Mouse (Mus musculus): ENCODE results near the gene Myog. TPM values are rescaled to one million over a fixed set of nuclear protein-coding genes. Genes with fewer than 3 reads are reported as not detected.

Myog gene
- polyA plus RNA-seq, 1 experiment from 2014 or later: 13.1 TPM

- Histone ChIP-seq H3K4me2 (no peak overlapping the region), H3K4me3 (replicated peaks) (no peak overlapping the region), H3K9ac (no peak overlapping the region), H3K27ac (no peak overlapping the region), H3K9me3 (replicated peaks) (no peaks in the 10 kb centered on the region), H3K4me1 (peaks cover 13% of the 10 kb centered on the region), H3K27me3 (peaks cover 10% of the 10 kb centered on the region), H3K36me3 (no peaks in the 10 kb centered on the region; the same call in 1 of the 2 replicates)
- ATAC-seq (replicated peaks; ENCODE audit: low FRiP score): no peak
- WGBS: 88% methylated on average over 9 of the region's 9 CpGs
Observed at GRCm38 (mm10) chr1:134304940-134305339, 15.2 kb downstream of the Myog start.

GRCm38 (mm10) chr1:134307409-134307808 lies 17.6 kb downstream of the Myog start:
- no peak overlapping the region for H3K4me2 ChIP-seq

GRCm38 (mm10) chr1:134310291-134310690 lies 20.5 kb downstream of the Myog start:
- Histone ChIP-seq H3K4me1 (no peaks in the 10 kb centered on the region), H3K36me3 (no peaks in the 10 kb centered on the region), H3K9me3 (replicated peaks) (no peaks in the 10 kb centered on the region), H3K9ac (no peak overlapping the region), H3K27ac (no peak overlapping the region), H3K4me3 (replicated peaks) (no peak overlapping the region), H3K4me2 (no peak overlapping the region), H3K27me3 (no peaks in the 10 kb centered on the region)
- ATAC-seq (replicated peaks; ENCODE audit: low FRiP score): no peak
- WGBS: 70% methylated on average over 2 of the region's 2 CpGs

More at GRCm38 (mm10) chr1:134307409-134307808, 17.6 kb downstream of the Myog start:
- Histone ChIP-seq H3K4me1 (peaks cover 11% of the 10 kb centered on the region), H3K27ac (no peak overlapping the region), H3K4me3 (replicated peaks) (no peak overlapping the region), H3K27me3 (no peaks in the 10 kb centered on the region), H3K9ac (no peak overlapping the region), H3K36me3 (no peaks in the 10 kb centered on the region; the same call in 1 of the 2 replicates), H3K9me3 (replicated peaks) (no peaks in the 10 kb centered on the region)
- 64% methylated on average over 10 of the region's 10 CpGs for WGBS
- no peak for ATAC-seq (replicated peaks; ENCODE audit: low FRiP score)

- 92% methylated on average over 3 of the region's 3 CpGs for WGBS
- no peak for ATAC-seq (replicated peaks; ENCODE audit: low FRiP score)
- Histone ChIP-seq H3K27me3 (no peaks in the 10 kb centered on the region), H3K27ac (no peak overlapping the region), H3K4me2 (no peak overlapping the region), H3K36me3 (no peaks in the 10 kb centered on the region), H3K9me3 (replicated peaks) (no peaks in the 10 kb centered on the region), H3K4me3 (replicated peaks) (no peak overlapping the region), H3K9ac (no peak overlapping the region), H3K4me1 (no peaks in the 10 kb centered on the region)
Observed at GRCm38 (mm10) chr1:134310729-134311128, 20.9 kb downstream of the Myog start.

- Histone ChIP-seq H3K27ac (no peak overlapping the region), H3K4me3 (replicated peaks) (no peak overlapping the region), H3K9ac (no peak overlapping the region), H3K4me2 (no peak overlapping the region), H3K36me3 (no peaks in the 10 kb centered on the region), H3K9me3 (replicated peaks) (no peaks in the 10 kb centered on the region), H3K4me1 (no peaks in the 10 kb centered on the region), H3K27me3 (no peaks in the 10 kb centered on the region)
- WGBS: 92% methylated on average over 7 of the region's 7 CpGs
- no peak for ATAC-seq (replicated peaks; ENCODE audit: low FRiP score)
Observed at GRCm38 (mm10) chr1:134311760-134312159, 22.0 kb downstream of the Myog start.

GRCm38 (mm10) chr1:134315181-134315580 lies 25.4 kb downstream of the Myog start:
- H3K4me1 ChIP-seq: no peaks in the 10 kb centered on the region
- no peaks in the 10 kb centered on the region for H3K27me3 ChIP-seq
- H3K4me3 ChIP-seq (replicated peaks): no peak overlapping the region
- no peaks in the 10 kb centered on the region for H3K9me3 ChIP-seq (replicated peaks)
- whole genome bisulfite sequencing: 75% methylated on average over 5 of the region's 5 CpGs
- H3K4me2 ChIP-seq: no peak overlapping the region
- H3K36me3 ChIP-seq: no peaks in the 10 kb centered on the region
- H3K9ac ChIP-seq: no peak overlapping the region
- ATAC-seq (replicated peaks; ENCODE audit: low FRiP score): no peak
- H3K27ac ChIP-seq: no peak overlapping the region

- ATAC-seq (replicated peaks; ENCODE audit: low FRiP score): no peak
- no peak overlapping the region for H3K9ac ChIP-seq
- no peaks in the 10 kb centered on the region for H3K9me3 ChIP-seq (replicated peaks)
- no peaks in the 10 kb centered on the region for H3K36me3 ChIP-seq
- H3K4me2 ChIP-seq: no peak overlapping the region
- peaks cover 11% of the 10 kb centered on the region for H3K4me1 ChIP-seq
- 85% methylated on average over 9 of the region's 9 CpGs for WGBS
- H3K27me3 ChIP-seq: no peaks in the 10 kb centered on the region
- H3K4me3 ChIP-seq (replicated peaks): no peak overlapping the region
- H3K27ac ChIP-seq: no peak overlapping the region
Observed at GRCm38 (mm10) chr1:134316361-134316760, 26.6 kb downstream of the Myog start.

GRCm38 (mm10) chr1:134318261-134318660 lies 28.5 kb downstream of the Myog start:
- no peaks in the 10 kb centered on the region for H3K27me3 ChIP-seq
- H3K27ac ChIP-seq: no peak overlapping the region
- H3K4me1 ChIP-seq: peaks cover 12% of the 10 kb centered on the region
- no peak overlapping the region for H3K4me3 ChIP-seq (replicated peaks)
- H3K9me3 ChIP-seq (replicated peaks): no peaks in the 10 kb centered on the region
- ATAC-seq (replicated peaks; ENCODE audit: low FRiP score): no peak
- no peak overlapping the region for H3K9ac ChIP-seq
- no peaks in the 10 kb centered on the region for H3K36me3 ChIP-seq
- H3K4me2 ChIP-seq: no peak overlapping the region
- 87% methylated on average over 5 of the region's 5 CpGs for WGBS

GRCm38 (mm10) chr1:134320691-134321301 lies 31.0 kb downstream of the Myog start:
- no peak overlapping the region for H3K27ac ChIP-seq
- H3K9ac ChIP-seq: no peak overlapping the region
- no peak overlapping the region for H3K4me3 ChIP-seq (replicated peaks)
- H3K36me3 ChIP-seq: no peaks in the 10 kb centered on the region
- no peaks in the 10 kb centered on the region for H3K9me3 ChIP-seq (replicated peaks)
- 24% methylated on average over 14 of the region's 14 CpGs for WGBS
- peaks cover 12% of the 10 kb centered on the region for H3K4me1 ChIP-seq
- H3K4me2 ChIP-seq: no peak overlapping the region
- no peaks in the 10 kb centered on the region for H3K27me3 ChIP-seq
- ATAC-seq (replicated peaks; ENCODE audit: low FRiP score): peak; percentile 29; the same call in 1 of the 2 replicates

GRCm38 (mm10) chr1:134322591-134322990 lies 32.8 kb downstream of the Myog start:
- Histone ChIP-seq H3K9me3 (replicated peaks) (no peaks in the 10 kb centered on the region), H3K4me2 (no peak overlapping the region), H3K4me3 (replicated peaks) (no peak overlapping the region), H3K27me3 (no peaks in the 10 kb centered on the region), H3K9ac (no peak overlapping the region), H3K4me1 (peaks cover 12% of the 10 kb centered on the region), H3K36me3 (no peaks in the 10 kb centered on the region), H3K27ac (no peak overlapping the region)
- no peak for ATAC-seq (replicated peaks; ENCODE audit: low FRiP score)
- WGBS: 69% methylated on average over 6 of the region's 6 CpGs

GRCm38 (mm10) chr1:134326841-134327346 lies 37.1 kb downstream of the Myog start:
- Histone ChIP-seq H3K27ac (no peak overlapping the region), H3K9ac (no peak overlapping the region), H3K27me3 (no peaks in the 10 kb centered on the region), H3K4me3 (replicated peaks) (no peak overlapping the region), H3K4me2 (no peak overlapping the region), H3K36me3 (no peaks in the 10 kb centered on the region), H3K4me1 (no peaks in the 10 kb centered on the region), H3K9me3 (replicated peaks) (no peaks in the 10 kb centered on the region)
- no peak for ATAC-seq (replicated peaks; ENCODE audit: low FRiP score)
- WGBS: 87% methylated on average over 12 of the region's 12 CpGs

- Histone ChIP-seq H3K4me3 (replicated peaks) (no peak overlapping the region), H3K27ac (no peak overlapping the region)
Observed at GRCm38 (mm10) chr1:134331879-134332635, 42.3 kb downstream of the Myog start.

More at GRCm38 (mm10) chr1:134331879-134332635, 42.3 kb downstream of the Myog start:
- Histone ChIP-seq H3K9ac (no peak overlapping the region), H3K27me3 (no peaks in the 10 kb centered on the region), H3K4me2 (no peak overlapping the region), H3K4me1 (peaks cover 11% of the 10 kb centered on the region), H3K9me3 (replicated peaks) (no peaks in the 10 kb centered on the region), H3K36me3 (no peaks in the 10 kb centered on the region)
- no peak for ATAC-seq (replicated peaks; ENCODE audit: low FRiP score)
- WGBS: 62% methylated on average over 20 of the region's 20 CpGs
